Mouse (Mus musculus) midbrain, embryonic 10.5 days (tissue): ENCODE results near the gene Lrriq4. TPM values are rescaled to one million over a fixed set of nuclear protein-coding genes. Genes with fewer than 3 reads are reported as not detected.
A peak's percentile ranks its signal among the peaks of the same experiment; 100 is the strongest.
"Not testable (repeated sequence)": the region's sequence is repeated elsewhere in the genome, so short reads cannot be mapped to it uniquely, and the experiment has no call there.

ENCODE experiments used
- DNase-seq: peaks from one replicate; pipeline ENCODE4 v3.0.0-alpha.2; 2017; ENCODE audit warnings: low spot score
- H3K27ac ChIP-seq: fragments of 300-500 bp; sonication (generic); replicated peaks from 2 replicates; pipeline ENCODE4 v1.5.1; 2016; ENCODE audit warnings: mild to moderate bottlenecking
- H3K27me3 ChIP-seq: fragments of 300-500 bp; sonication (generic); 2 replicates; pipeline ENCODE4 v1.6.1; 2016; ENCODE audit warnings: low read depth, mild to moderate bottlenecking; ENCODE audit not compliant: poor library complexity, severe bottlenecking
- H3K36me3 ChIP-seq: fragments of 300-500 bp; sonication (generic); 2 replicates; pipeline ENCODE4 v1.6.1; 2016; ENCODE audit warnings: mild to moderate bottlenecking, moderate library complexity
- H3K4me1 ChIP-seq: fragments of 300-500 bp; sonication (generic); 2 replicates; pipeline ENCODE4 v1.6.1; 2016
- H3K4me3 ChIP-seq: fragments of 300-500 bp; sonication (generic); 2 replicates; pipeline ENCODE4 v1.5.1; 2016; ENCODE audit warnings: mild to moderate bottlenecking, moderate library complexity
- H3K9me3 ChIP-seq: fragments of 300-500 bp; sonication (generic); replicated peaks from 2 replicates; pipeline ENCODE4 v1.6.1; 2016; ENCODE audit warnings: mild to moderate bottlenecking
- WGBS: fragments of 180-500 bp; shearing (Covaris S2); methylation state at CpG from one replicate; pipeline ENCODE4 v1.1.7; 2016; 5-methylcytosine and 5-hydroxymethylcytosine counted together
- polyA plus RNA-seq: library from polyadenylated mRNA; unstranded; fragments of >200 nt; fragmentation: Nextera tagmentation; extraction: Ambion mirVana; gene quantifications from 2 replicates; pipeline ENCODE4 v1.2.1, GENCODE M21; 2016

Gene Lrriq4
- polyA plus RNA-seq, 1 experiment from 2014 or later, result not detected

- DNase-seq, result peak; percentile 51
- no peaks in the 10 kb centered on the region for H3K4me1 ChIP-seq
- 19% methylated on average over 2 of the region's 2 CpGs for WGBS
- H3K27me3 ChIP-seq, result no peaks in the 10 kb centered on the region
- H3K36me3 ChIP-seq, result no peaks in the 10 kb centered on the region
- no peak overlapping the region for H3K27ac ChIP-seq
- H3K4me3 ChIP-seq, result no peak overlapping the region
- H3K9me3 ChIP-seq, result no peaks in the 10 kb centered on the region
Measured at GRCm38 (mm10) chr3:30696346-30696745, 52.0 kb downstream of the Lrriq4 start.

DNA sequence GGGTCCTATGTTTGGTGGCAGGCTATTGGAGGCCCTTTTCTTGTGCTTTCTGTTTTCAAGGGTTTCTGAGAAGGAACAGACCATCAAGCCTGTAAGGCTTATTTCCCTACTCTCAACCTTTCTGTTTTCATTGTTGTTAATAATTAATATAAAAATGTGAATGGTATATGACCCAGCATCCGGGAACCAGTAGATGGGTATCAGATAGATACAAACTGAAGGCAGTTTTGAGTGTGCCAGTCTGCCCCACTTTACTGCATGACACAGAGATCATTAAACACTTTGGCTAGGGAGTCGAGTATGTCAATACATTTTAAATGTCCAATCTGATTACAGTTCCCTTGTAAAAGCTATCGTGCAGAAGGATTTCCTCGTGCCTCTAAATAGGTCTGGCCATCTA, 53.6 kb downstream of the Lrriq4 start:
- Histone ChIP-seq H3K27ac (no peak overlapping the region), H3K4me3 (no peak overlapping the region), H3K4me1 (no peaks in the 10 kb centered on the region), H3K9me3 (no peaks in the 10 kb centered on the region), H3K36me3 (no peaks in the 10 kb centered on the region), H3K27me3 (no peaks in the 10 kb centered on the region)
- no peak for DNase-seq
- 82% methylated on average over 4 of the region's 4 CpGs for WGBS

GRCm38 (mm10) chr3:30699711-30700505, 55.6 kb downstream of the Lrriq4 start, which contains the start of gene Lrrc31:
Lrrc31 (minus strand) TSS chr3:30699843.
- not testable (repeated sequence) for H3K4me3 ChIP-seq, H3K27me3 ChIP-seq, H3K36me3 ChIP-seq, H3K4me1 ChIP-seq, H3K9me3 ChIP-seq, DNase-seq, H3K27ac ChIP-seq
- 87% methylated on average over 6 of the region's 6 CpGs for WGBS

- H3K9me3 ChIP-seq, result no peaks in the 10 kb centered on the region
- no peak overlapping the region for H3K4me3 ChIP-seq
- DNase-seq, result no peak
- no peaks in the 10 kb centered on the region for H3K36me3 ChIP-seq
- H3K27ac ChIP-seq, result no peak overlapping the region
- 91% methylated on average over 3 of the region's 3 CpGs for WGBS
- H3K4me1 ChIP-seq, result no peaks in the 10 kb centered on the region
- H3K27me3 ChIP-seq, result no peaks in the 10 kb centered on the region
Measured at GRCm38 (mm10) chr3:30705977-30706376, 61.7 kb downstream of the Lrriq4 start.

DNA sequence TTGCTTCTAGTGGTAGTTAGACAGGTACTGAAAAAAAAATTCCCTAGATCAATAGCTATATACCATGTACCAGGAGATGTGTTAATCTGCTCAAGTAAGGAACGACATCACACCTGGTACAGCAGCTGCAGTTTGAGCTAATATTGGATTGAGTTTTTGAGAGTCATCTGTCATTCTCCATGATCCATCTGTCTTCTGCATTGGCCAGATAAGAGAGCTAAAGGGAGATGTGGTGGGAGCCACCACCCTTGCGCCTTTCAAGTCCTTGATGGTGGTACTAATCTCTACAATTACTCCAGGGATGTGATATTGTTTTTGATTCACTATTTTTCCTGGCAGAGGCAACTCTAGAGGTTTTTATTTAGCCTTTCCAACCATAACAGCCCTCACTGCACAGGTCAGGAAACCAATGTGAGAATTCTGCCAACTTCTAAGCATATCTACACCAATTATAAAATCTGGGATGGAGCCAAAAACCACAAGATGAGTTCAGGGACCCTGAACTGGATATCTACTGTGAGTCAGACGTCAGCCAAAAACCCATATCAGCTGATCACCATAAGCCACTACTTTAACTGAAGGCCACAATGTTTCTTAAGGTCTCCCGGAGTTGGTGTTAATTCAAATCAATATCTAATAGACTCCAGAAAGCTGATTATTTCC, 62.4 kb downstream of the Lrriq4 start:
- H3K4me1 ChIP-seq, result no peaks in the 10 kb centered on the region
- no peak overlapping the region for H3K4me3 ChIP-seq
- no peak overlapping the region for H3K27ac ChIP-seq
- WGBS, result 81% methylated on average over 4 of the region's 4 CpGs
- H3K36me3 ChIP-seq, result no peaks in the 10 kb centered on the region
- DNase-seq, result no peak
- H3K27me3 ChIP-seq, result no peaks in the 10 kb centered on the region
- H3K9me3 ChIP-seq, result no peaks in the 10 kb centered on the region

DNA sequence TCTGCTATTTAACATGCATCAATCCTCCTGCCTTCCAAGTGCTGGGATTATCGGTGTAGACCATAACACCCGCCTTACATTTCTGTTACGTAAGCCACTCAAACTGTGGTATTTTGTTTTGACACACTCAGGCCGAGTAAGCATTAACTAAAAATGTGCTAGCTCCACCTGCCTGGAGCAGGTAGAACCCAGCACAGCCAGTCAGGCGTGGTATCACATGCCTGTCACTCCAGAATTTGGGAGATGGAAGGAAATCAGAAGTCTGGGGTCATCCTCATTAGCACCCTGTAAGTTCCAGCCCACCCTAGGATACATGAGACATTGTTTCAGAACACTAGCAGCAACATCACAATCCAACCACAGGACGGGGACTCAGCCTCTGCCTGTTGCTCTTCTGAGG, 65.9 kb downstream of the Lrriq4 start:
- WGBS, result 87% methylated on average over 6 of the region's 6 CpGs
- no peak overlapping the region for H3K27ac ChIP-seq

GRCm38 (mm10) chr3:30713334-30713733, 69.0 kb downstream of the Lrriq4 start:
- Histone ChIP-seq H3K4me3 (no peak overlapping the region), H3K36me3 (no peaks in the 10 kb centered on the region), H3K9me3 (no peaks in the 10 kb centered on the region), H3K27me3 (no peaks in the 10 kb centered on the region), H3K4me1 (no peaks in the 10 kb centered on the region), H3K27ac (no peak overlapping the region)
- 94% methylated on average over 1 of the region's 1 CpGs for WGBS
- no peak for DNase-seq

More for the DNA sequence above, 65.9 kb downstream of the Lrriq4 start:
- H3K4me3 ChIP-seq, result no peak overlapping the region
- no peaks in the 10 kb centered on the region for H3K4me1 ChIP-seq
- no peak for DNase-seq
- H3K27me3 ChIP-seq, result no peaks in the 10 kb centered on the region
- no peaks in the 10 kb centered on the region for H3K36me3 ChIP-seq
- no peaks in the 10 kb centered on the region for H3K9me3 ChIP-seq

DNA sequence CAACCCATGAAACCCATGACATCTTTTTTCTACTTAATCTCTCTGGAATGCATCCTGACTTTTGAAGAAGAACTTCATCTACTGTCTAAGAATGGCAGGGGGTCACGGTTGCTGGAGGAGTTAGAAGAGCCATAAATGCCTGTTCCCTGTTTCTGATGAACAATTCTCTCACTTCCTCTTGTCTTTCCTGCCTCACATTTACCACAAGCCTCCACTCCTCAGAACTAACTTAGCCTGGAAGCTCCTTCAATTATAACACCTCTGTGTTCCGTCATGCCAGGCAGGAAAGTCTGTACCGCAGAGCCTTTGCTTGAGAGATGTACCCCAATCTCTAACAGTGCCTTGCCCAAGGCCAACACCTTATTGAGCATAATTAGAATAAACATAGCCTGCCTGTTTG, 74.3 kb downstream of the Lrriq4 start:
- WGBS, result 93% methylated on average over 3 of the region's 3 CpGs
- DNase-seq, result no peak
- Histone ChIP-seq H3K9me3 (no peaks in the 10 kb centered on the region), H3K4me1 (no peaks in the 10 kb centered on the region), H3K36me3 (no peaks in the 10 kb centered on the region), H3K27me3 (no peaks in the 10 kb centered on the region), H3K4me3 (no peak overlapping the region), H3K27ac (no peak overlapping the region)

Other genes with a start within 250 kb of the Lrriq4 start
- 22.6 and 34.8 TPM in 2 replicates for gene Mecom, start 96.5 kb upstream of the Lrriq4 start, polyA plus RNA-seq
- 0.10 TPM in 1 of 2 replicates, not detected in the other for gene Actrt3, start 44.6 kb upstream of the Lrriq4 start, polyA plus RNA-seq
- 32.4 and 35.0 TPM in 2 replicates for gene Mynn, start 42.4 kb upstream of the Lrriq4 start, polyA plus RNA-seq
- gene Lrrc34, start 3.4 kb downstream of the Lrriq4 start, polyA plus RNA-seq, result 1.8 and 2.5 TPM in 2 replicates
- not detected in 2 replicates for gene Lrrc31, start 55.3 kb downstream of the Lrriq4 start, polyA plus RNA-seq
- gene Samd7, start 101.8 kb downstream of the Lrriq4 start, polyA plus RNA-seq, result not detected in 2 replicates
- gene Sec62, start 148.4 kb downstream of the Lrriq4 start, polyA plus RNA-seq, result 48.6 and 53.2 TPM in 2 replicates
- gene Gpr160, start 211.4 kb downstream of the Lrriq4 start, polyA plus RNA-seq, result 0.78 and 0.81 TPM in 2 replicates